Mouse (Mus musculus) liver, postnatal 0 days (tissue): ENCODE results near the gene Armh1. TPM values are rescaled to one million over a fixed set of nuclear protein-coding genes. Genes with fewer than 3 reads are reported as not detected.
"Not testable (repeated sequence)": the region's sequence is repeated elsewhere in the genome, so short reads cannot be mapped to it uniquely, and the experiment has no call there.

Experiments used
- ATAC-seq: fragments of 200-750 bp; cut with Nextera tagmentation; 2 replicates; pipeline ENCODE4 v1.8.0; 2017; ENCODE audit warnings: mild to moderate bottlenecking, moderate library complexity
- DNase-seq: peaks from one replicate; pipeline ENCODE4 v3.0.0-alpha.2; 2016
- H3K27ac ChIP-seq: fragments of 300-500 bp; sonication (generic); 2 replicates; pipeline ENCODE4 v1.5.1; 2014; ENCODE audit warnings: antibody characterized with exemption, moderate library complexity, mild to moderate bottlenecking, low read depth
- H3K27me3 ChIP-seq: fragments of 300-500 bp; sonication (generic); 2 replicates; pipeline ENCODE4 v1.6.1; 2014; ENCODE audit warnings: low read length, control low read depth, mixed read lengths; ENCODE audit not compliant: insufficient read depth
- H3K36me3 ChIP-seq: fragments of 300-500 bp; sonication (generic); replicated peaks from 2 replicates; pipeline ENCODE4 v1.6.1; 2014; ENCODE audit warnings: mild to moderate bottlenecking, control low read depth, low read length, moderate library complexity, mixed read lengths; ENCODE audit not compliant: insufficient read depth
- H3K4me1 ChIP-seq: fragments of 300-500 bp; sonication (generic); 2 replicates; pipeline ENCODE4 v1.6.1; 2014; ENCODE audit warnings: antibody characterized with exemption, mild to moderate bottlenecking, control low read depth; ENCODE audit not compliant: insufficient read depth
- H3K4me2 ChIP-seq: fragments of 300-500 bp; sonication (generic); 2 replicates; pipeline ENCODE4 v1.6.1; 2014; ENCODE audit warnings: low read depth, mild to moderate bottlenecking, low read length, moderate library complexity, mixed read lengths
- H3K4me3 ChIP-seq: fragments of 300-500 bp; sonication (generic); 2 replicates; pipeline ENCODE4 v1.5.1; 2014; ENCODE audit warnings: low read depth, low read length
- H3K9ac ChIP-seq: fragments of 300-500 bp; sonication (generic); replicated peaks from 2 replicates; pipeline ENCODE4 v1.6.1; 2014; ENCODE audit warnings: mild to moderate bottlenecking, moderate library complexity
- H3K9me3 ChIP-seq: fragments of 300-500 bp; sonication (generic); 2 replicates; pipeline ENCODE4 v1.6.1; 2016; ENCODE audit warnings: mild to moderate bottlenecking, control low read depth, low read length, mixed read lengths
- CTCF ChIP-seq: sonication (generic); IDR thresholded peaks from 2 replicates; pipeline ENCODE4 v1.5.1; 2016; ENCODE audit warnings: antibody characterized with exemption, low read depth
- EP300 ChIP-seq: IDR thresholded peaks from 2 replicates; pipeline ENCODE4 v1.6.1; 2016; ENCODE audit warnings: antibody characterized with exemption, low read depth, mild to moderate bottlenecking
- WGBS: fragments of 180-500 bp; shearing (Covaris S2); extraction: QIAGEN DNeasy Blood & Tissue Kit; methylation state at CpG from one replicate; pipeline ENCODE4 v1.1.7; 2014; ENCODE audit not compliant: insufficient replicate concordance; 5-methylcytosine and 5-hydroxymethylcytosine counted together
- polyA plus RNA-seq: library from polyadenylated mRNA; unstranded; fragments of >200 nt; fragmentation: Nextera tagmentation; extraction: Ambion mirVana; gene quantifications from 2 replicates; pipeline ENCODE4 v1.2.1, GENCODE M21; 2015

Armh1 gene
- polyA plus RNA-seq, 1 experiment from 2014 or later = not detected

- H3K4me1 ChIP-seq = no peaks in the 10 kb centered on the region
- no peaks in the 10 kb centered on the region for H3K9me3 ChIP-seq
- DNase-seq (no peak), ATAC-seq (no peak)
- H3K9ac ChIP-seq = no peak overlapping the region
- H3K27me3 ChIP-seq = no peaks in the 10 kb centered on the region
- H3K36me3 ChIP-seq = no peaks in the 10 kb centered on the region
- H3K4me2 ChIP-seq = no peak overlapping the region
- WGBS = 84% methylated on average over 2 of the region's 2 CpGs
- H3K4me3 ChIP-seq = no peak overlapping the region
- no peak overlapping the region for H3K27ac ChIP-seq
- TF ChIP-seq EP300 (no peak), CTCF (no peak)
Observed at GRCm38 (mm10) chr4:117261222-117261621, 9.3 kb upstream of the Armh1 start.

GRCm38 (mm10) chr4:117259909-117260308, 8.0 kb upstream of the Armh1 start:
- not testable (repeated sequence) for H3K9ac ChIP-seq, H3K4me1 ChIP-seq, DNase-seq, H3K27ac ChIP-seq, H3K36me3 ChIP-seq, H3K4me3 ChIP-seq, H3K9me3 ChIP-seq, ATAC-seq, H3K4me2 ChIP-seq, H3K27me3 ChIP-seq
- peak; percentile 37; the same call in 1 of the 2 replicates for TF ChIP-seq CTCF
- 66% methylated on average over 6 of the region's 6 CpGs for WGBS

- H3K27me3 ChIP-seq = no peaks in the 10 kb centered on the region
- H3K9me3 ChIP-seq = no peaks in the 10 kb centered on the region
- H3K4me1 ChIP-seq = peaks cover 31% of the 10 kb centered on the region
- H3K36me3 ChIP-seq = no peaks in the 10 kb centered on the region
- ATAC-seq (no peak), DNase-seq (no peak)
- H3K9ac ChIP-seq = no peak overlapping the region
- H3K27ac ChIP-seq = no peak overlapping the region
- 51% methylated on average over 6 of the region's 6 CpGs for WGBS
- H3K4me2 ChIP-seq = no peak overlapping the region
- H3K4me3 ChIP-seq = no peak overlapping the region
- TF ChIP-seq EP300 (no peak), CTCF (no peak)
Observed at GRCm38 (mm10) chr4:117254672-117255071, 2.7 kb upstream of the Armh1 start.

- Histone ChIP-seq H3K4me2 (no peak overlapping the region), H3K4me3 (no peak overlapping the region)
Observed at GRCm38 (mm10) chr4:117254017-117254627, 2.2 kb upstream of the Armh1 start.

GRCm38 (mm10) chr4:117253218-117254016, 1.5 kb upstream of the Armh1 start:
- no peak for ATAC-seq
- Histone ChIP-seq H3K27me3 (no peaks in the 10 kb centered on the region), H3K27ac (peak overlapping the region; percentile 76; the same call in 1 of the 2 replicates), H3K4me2 (peak overlapping the region; percentile 73; the same call in 1 of the 2 replicates), H3K9me3 (no peaks in the 10 kb centered on the region), H3K36me3 (no peaks in the 10 kb centered on the region), H3K4me3 (no peak overlapping the region), H3K4me1 (peaks cover 31% of the 10 kb centered on the region), H3K9ac (no peak overlapping the region; the same call in 1 of the 2 replicates)
- no peak for DNase-seq
- WGBS = 35% methylated on average over 12 of the region's 12 CpGs
- TF ChIP-seq EP300 (no peak), CTCF (no peak)

More at GRCm38 (mm10) chr4:117254017-117254627, 2.2 kb upstream of the Armh1 start:
- Histone ChIP-seq H3K9me3 (no peaks in the 10 kb centered on the region), H3K36me3 (no peaks in the 10 kb centered on the region), H3K27ac (no peak overlapping the region), H3K9ac (no peak overlapping the region), H3K27me3 (no peaks in the 10 kb centered on the region), H3K4me1 (peaks cover 31% of the 10 kb centered on the region)
- ATAC-seq (no peak), DNase-seq (no peak)
- WGBS = 27% methylated on average over 5 of the region's 5 CpGs
- no peak for TF ChIP-seq CTCF
- TF ChIP-seq EP300 = no peak

GRCm38 (mm10) chr4:117252755-117253154, 830 bp upstream of the Armh1 start:
- H3K9me3 ChIP-seq = no peaks in the 10 kb centered on the region
- H3K4me1 ChIP-seq = peaks cover 31% of the 10 kb centered on the region
- H3K9ac ChIP-seq = no peak overlapping the region; the same call in 1 of the 2 replicates
- DNase-seq (no peak), ATAC-seq (no peak)
- H3K4me3 ChIP-seq = peak overlapping the region; percentile 53; the same call in 1 of the 2 replicates
- TF ChIP-seq CTCF (no peak), EP300 (no peak)
- no peaks in the 10 kb centered on the region for H3K27me3 ChIP-seq
- peak overlapping the region; percentile 73 for H3K4me2 ChIP-seq
- H3K27ac ChIP-seq = peak overlapping the region; percentile 76; the same call in 1 of the 2 replicates
- WGBS = 75% methylated on average over 5 of the region's 5 CpGs
- no peaks in the 10 kb centered on the region for H3K36me3 ChIP-seq
